Mouse (Mus musculus): Measurements from ENCODE around the gene Clcn6. TPM values are rescaled to one million over a fixed set of nuclear protein-coding genes. Genes with fewer than 3 reads are reported as not detected.

The Clcn6 gene
- 10.0 TPM for polyA plus RNA-seq (2017; shearing (Covaris generic))

DNA sequence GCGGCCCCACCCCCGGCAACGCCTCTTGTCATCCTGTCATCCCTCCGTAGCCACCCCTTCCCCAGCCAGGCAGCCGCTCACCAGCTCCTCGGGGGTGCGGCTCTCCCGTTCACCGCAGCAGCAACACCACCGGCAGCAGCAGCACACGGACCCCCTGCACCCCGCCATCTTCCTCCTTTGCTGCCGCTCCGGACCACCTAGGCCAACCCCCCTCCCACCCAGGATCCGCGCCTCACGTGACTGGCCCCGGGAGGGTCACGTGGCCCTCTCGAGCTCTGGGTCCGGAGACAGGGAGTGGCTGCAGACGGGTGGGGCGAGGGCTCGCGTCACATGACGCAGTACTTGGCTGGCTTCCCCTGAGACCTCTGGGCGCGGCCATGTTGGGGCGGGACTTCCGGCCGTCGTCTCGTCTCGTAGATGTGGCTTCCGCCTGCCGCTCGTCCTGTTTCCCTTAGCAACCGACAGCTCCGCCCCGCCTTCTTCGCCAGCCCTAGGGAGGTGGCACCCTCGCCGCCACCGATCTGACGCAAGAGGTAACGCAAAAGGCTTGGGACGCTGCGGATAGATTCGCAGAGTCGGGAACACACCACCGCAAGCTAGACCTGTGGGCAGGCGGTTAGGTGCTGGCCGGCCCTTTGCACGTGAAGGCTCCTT lies at the start of gene Clcn6, which contains the start of gene Mthfr:
Gene Clcn6 (minus strand): TSS at position 222 of the 654 bp plus-strand sequence.
Gene Mthfr (plus strand): TSS at position 478 of the 654 bp plus-strand sequence.

DNA sequence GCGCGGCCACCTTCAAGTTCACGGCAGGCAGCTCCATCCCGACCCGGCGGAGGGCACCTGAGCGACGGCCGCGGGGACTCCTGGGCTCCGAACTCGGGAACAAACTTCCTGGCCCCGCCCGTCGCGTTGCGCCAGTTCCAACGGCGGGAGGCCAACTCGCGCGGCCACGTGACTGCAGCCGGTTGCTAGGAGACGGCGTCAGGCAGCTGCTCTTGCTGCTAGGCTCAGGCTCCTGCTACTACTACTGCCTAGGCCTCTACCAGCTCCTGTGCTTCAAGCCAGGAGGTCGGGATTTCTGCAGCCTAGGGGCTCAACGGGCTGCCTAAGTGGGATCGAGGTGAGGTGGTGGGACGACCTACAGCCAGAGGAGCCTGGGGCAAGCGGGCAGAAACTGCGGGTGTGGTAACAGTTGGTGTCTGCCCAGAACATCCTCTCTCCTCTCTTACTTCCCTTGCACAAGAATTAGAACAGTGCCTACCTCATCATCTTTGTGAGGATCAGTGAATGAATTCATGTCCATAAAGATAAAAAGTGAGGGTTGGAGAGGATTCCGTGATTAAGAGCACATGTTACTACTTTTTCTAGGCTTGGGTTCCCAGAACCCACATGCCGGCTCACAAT lies 49.4 kb upstream of the Clcn6 start, which contains the start of gene Agtrap:
Gene Agtrap (minus strand): TSS at position 125 of the 621 bp plus-strand sequence.

DNA sequence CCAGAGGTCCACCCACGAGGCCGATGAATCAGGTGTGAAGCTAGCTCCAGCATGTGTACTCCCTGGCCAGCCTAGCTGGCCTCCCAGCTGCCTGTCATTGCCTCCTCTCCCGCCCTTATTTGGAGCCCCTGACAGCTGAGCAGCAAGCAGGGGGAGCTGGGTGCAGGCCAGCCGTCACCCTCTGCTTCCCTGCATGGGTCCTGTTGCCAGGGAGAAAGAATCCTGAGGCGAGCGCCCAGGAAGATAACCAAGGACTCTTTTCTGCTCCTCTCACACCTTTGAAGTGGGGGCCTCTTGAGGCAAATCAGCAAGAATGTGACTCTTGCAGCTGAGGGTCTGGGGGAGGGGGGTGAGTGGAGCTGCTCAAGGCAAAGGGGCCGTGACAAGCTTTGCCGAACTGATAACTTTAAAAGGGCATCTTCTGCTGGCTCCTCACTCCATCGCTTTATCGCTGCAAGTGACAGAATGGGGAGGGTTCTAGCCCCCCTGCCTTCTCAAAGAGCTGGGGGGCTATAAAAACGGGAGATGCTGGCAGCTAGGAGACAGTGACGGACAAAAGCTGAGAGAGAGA lies 38.3 kb downstream of the Clcn6 start, which contains the start of gene Nppa:
Gene Nppa (plus strand): TSS at position 521 of the 571 bp plus-strand sequence.

DNA sequence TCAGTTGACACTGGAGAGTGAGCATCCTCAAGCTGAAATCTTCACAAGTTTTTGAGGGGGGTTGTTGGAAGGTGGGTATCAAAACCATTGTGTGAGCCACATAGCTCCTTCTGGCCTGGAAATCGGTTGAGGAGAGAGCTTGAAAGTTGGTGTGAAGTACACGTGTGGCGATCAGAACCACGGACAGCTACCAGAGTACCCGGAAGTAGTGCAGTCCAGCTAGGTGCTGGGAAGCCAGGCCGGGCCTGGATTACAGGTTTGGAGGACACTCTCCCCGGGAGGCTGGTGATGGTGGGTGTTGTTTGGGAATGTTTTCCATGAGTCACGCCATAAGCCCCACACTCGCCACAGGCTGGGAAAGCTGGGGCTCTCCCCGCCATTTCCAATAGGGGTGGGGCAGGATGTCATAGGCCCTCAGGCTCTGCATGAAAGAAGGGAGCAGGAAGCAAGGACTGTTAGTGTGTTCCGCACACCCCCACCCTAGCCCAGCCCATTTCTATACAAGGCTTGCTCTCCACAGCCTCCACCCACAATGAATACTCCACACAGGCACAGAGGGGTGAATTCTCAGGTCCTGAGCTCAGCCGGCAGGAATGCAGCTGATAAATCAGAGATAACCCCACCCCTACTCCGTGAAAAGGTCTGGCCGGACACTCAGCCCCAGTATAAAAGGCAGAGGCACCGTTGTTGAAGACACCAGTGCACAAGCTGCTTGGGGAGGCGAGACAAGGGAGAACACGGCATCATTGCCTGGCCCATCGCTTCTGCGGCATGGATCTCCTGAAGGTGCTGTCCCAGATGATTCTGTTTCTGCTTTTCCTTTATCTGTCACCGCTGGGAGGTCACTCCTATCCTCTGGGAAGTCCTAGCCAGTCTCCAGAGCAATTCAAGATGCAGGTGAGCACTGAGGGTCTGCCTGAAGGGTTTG lies 53.2 kb downstream of the Clcn6 start, which contains the start of gene Nppb:
Gene Nppb (plus strand): TSS at position 584 of the 928 bp plus-strand sequence.

Other genes with a start within 250 kb of the Clcn6 start
- 31.9 TPM for gene Zfp984, start 229.0 kb downstream of the Clcn6 start, polyA plus RNA-seq (2017; shearing (Covaris generic))
- 7.4 TPM for gene Zfp933, start 190.5 kb downstream of the Clcn6 start, polyA plus RNA-seq (2017; shearing (Covaris generic))
- gene Miip, start 170.0 kb downstream of the Clcn6 start, polyA plus RNA-seq (2017; shearing (Covaris generic)), result 125 TPM
- 5.5 TPM for gene Fv1, start 169.8 kb downstream of the Clcn6 start, polyA plus RNA-seq (2017; shearing (Covaris generic))
- gene Mfn2, start 134.1 kb downstream of the Clcn6 start, polyA plus RNA-seq (2017; shearing (Covaris generic)), result 55.3 TPM
- gene Plod1, start 102.1 kb downstream of the Clcn6 start, polyA plus RNA-seq (2017; shearing (Covaris generic)), result 9.9 TPM
- 3.3 TPM for gene 2510039O18Rik, start 97.9 kb downstream of the Clcn6 start, polyA plus RNA-seq (2017; shearing (Covaris generic))
- gene Nppb, start 53.0 kb downstream of the Clcn6 start, polyA plus RNA-seq (2017; shearing (Covaris generic)), result not detected
- gene Nppa, start 38.1 kb downstream of the Clcn6 start, polyA plus RNA-seq (2017; shearing (Covaris generic)), result not detected
- 20.9 TPM for gene Mthfr, start 256 bp upstream of the Clcn6 start, polyA plus RNA-seq (2017; shearing (Covaris generic))
- gene Agtrap, start 49.2 kb upstream of the Clcn6 start, polyA plus RNA-seq (2017; shearing (Covaris generic)), result 26.0 TPM
- 53.9 TPM for gene Mad2l2, start 91.6 kb upstream of the Clcn6 start, polyA plus RNA-seq (2017; shearing (Covaris generic))
- not detected for gene Draxin, start 91.9 kb upstream of the Clcn6 start, polyA plus RNA-seq (2017; shearing (Covaris generic))
- 52.8 TPM for gene Fbxo6, start 113.3 kb upstream of the Clcn6 start, polyA plus RNA-seq (2017; shearing (Covaris generic))
- gene Fbxo44, start 121.7 kb upstream of the Clcn6 start, polyA plus RNA-seq (2017; shearing (Covaris generic)), result 4.2 TPM
- gene Fbxo2, start 121.8 kb upstream of the Clcn6 start, polyA plus RNA-seq (2017; shearing (Covaris generic)), result not detected
- gene Disp3, start 249.1 kb upstream of the Clcn6 start, polyA plus RNA-seq (2017; shearing (Covaris generic)), result not detected

Measured in CD4-positive, CD25-positive, alpha-beta regulatory T cell, adult 9 weeks (primary cell).